Mouse (Mus musculus) liver, embryonic 14.5 days (tissue): ENCODE measurements around the gene Cacna1a.

Experiments used
- CTCF ChIP-seq: IDR thresholded peaks from 2 replicates; pipeline ENCODE4 v1.5.1; 2016; ENCODE audit warnings: antibody characterized with exemption, low read depth, control low read depth
- EP300 ChIP-seq: IDR thresholded peaks from 2 replicates; pipeline ENCODE4 v1.6.1; 2016; ENCODE audit warnings: antibody characterized with exemption, low read depth

DNA sequence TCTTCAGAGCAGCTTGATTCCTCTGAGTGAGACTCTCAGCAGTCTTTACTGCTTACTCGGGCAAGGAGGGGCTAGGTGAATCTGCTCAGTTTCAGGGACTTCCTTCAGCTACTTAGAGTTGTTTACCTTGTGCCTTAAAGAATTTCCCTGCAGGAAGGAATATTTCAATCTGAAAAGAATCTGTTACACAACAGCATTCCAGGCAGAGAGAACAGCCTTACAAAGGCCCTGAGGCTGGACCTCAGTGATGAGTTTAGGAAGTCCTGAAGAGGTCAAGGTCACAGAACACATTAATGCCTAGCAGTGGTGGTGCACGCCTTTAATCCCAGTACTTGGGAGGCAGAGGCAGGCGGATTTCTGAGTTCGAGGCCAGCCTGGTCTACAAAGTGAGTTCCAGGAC lies 243.6 kb downstream of the Cacna1a start:
- TF ChIP-seq CTCF (no peak), EP300 (no peak)
